In the genomic region with DNA sequence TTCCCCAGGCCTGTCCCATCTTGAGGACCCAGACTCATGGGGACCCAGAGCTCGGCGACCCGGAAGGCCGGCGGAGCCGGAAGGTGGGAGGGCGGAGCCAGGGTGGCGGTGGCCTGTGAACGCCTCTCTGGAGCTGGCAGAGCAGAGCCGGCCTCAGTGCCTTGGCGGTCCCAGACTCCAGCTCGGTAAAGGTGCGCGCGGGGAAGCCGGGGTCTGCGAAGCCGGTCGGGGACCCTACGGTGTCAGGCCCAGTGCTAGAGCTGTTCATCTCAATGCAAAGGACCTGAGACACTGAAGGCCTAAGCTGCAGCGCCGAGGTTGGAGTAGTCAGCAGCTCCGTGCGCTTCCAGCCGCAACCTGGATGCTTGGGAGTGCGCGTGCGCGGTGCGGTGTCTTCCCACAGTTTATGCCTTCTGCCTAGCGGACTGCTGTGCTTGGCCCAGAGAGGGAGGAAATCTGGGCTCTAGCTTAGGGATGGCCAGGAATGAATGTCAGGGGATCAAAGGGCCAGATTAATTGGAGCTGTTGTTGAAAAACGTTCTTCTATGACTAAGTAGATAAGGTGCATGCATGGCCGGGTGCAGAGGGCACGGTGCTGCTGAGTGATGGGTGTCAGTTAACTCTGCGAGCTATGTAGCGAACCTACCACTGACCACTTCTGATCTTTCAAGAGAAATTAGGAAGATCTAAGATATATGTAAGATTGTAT, we compare ENCODE assay signal across 8 mouse cellular contexts. TPM values are rescaled to one million over a fixed set of nuclear protein-coding genes. Genes with fewer than 3 reads are reported as not detected.
A peak's percentile ranks its signal among the peaks of the same experiment; 100 is the strongest.
DNase-seq lines count a peak whose midpoint lies in the region; ATAC-seq and TF ChIP-seq lines count a peak whose summit lies in the region.

No protein-coding gene starts in this region.

- peak overlapping the region; percentile 75 for H3K4me2 ChIP-seq in embryonic facial prominence, embryonic 14.5 days (ENCODE audit: low read depth, low read length)
- H3K4me2 ChIP-seq in limb, embryonic 13.5 days (replicated peaks), result peak overlapping the region; percentile 95
- H3K4me2 ChIP-seq in midbrain, embryonic 15.5 days, result peak overlapping the region; percentile 86

- 7% methylated on average over 26 of the region's 36 CpGs for WGBS in embryonic facial prominence, embryonic 14.5 days
- WGBS in limb, embryonic 13.5 days, result 6% methylated on average over 36 of the region's 36 CpGs
- WGBS in midbrain, embryonic 15.5 days, result 3% methylated on average over 36 of the region's 36 CpGs
- WGBS in spleen, adult 2 months, result under 1% methylated on average over 36 of the region's 36 CpGs

- peak overlapping the region; percentile 71 for H3K4me3 ChIP-seq in embryonic facial prominence, embryonic 14.5 days (ENCODE audit: low read depth, low read length)
- peak overlapping the region; percentile 68 for H3K4me3 ChIP-seq in limb, embryonic 13.5 days
- peak overlapping the region; percentile 53 for H3K4me3 ChIP-seq in midbrain, embryonic 15.5 days
- peak overlapping the region; percentile 82 for H3K4me3 ChIP-seq in spleen, adult 2 months (ENCODE audit: extremely low read depth, insufficient read depth, insufficient read length)

- peak; percentile 79 for DNase-seq in 3T3-L1 (ENCODE audit: low read depth, low spot score)
- peak; percentile 62 to 75 for DNase-seq in adrenal gland, postnatal 4 days (ENCODE audit: low spot score in 2 of 2)
- DNase-seq in embryonic facial prominence, embryonic 14.5 days (ENCODE audit: low spot score), result peak; percentile 93
- DNase-seq in heart, adult 8-10 months (ENCODE audit: low spot score), result peak; percentile 82
- DNase-seq in kidney, adult 9 months, result peak; percentile 90
- DNase-seq in spleen, adult 2 months (ENCODE audit: low read depth in 1 of 2, low spot score in 2 of 2), result peak; percentile 44 to 86

- H3K9ac ChIP-seq in embryonic facial prominence, embryonic 14.5 days (ENCODE audit: low read depth, low read length), result peak overlapping the region; percentile 79
- peak overlapping the region; percentile 82 for H3K9ac ChIP-seq in limb, embryonic 13.5 days
- H3K9ac ChIP-seq in midbrain, embryonic 15.5 days, result peak overlapping the region; percentile 70

- ATAC-seq in embryonic facial prominence, embryonic 14.5 days (ENCODE audit: low read depth), result peak; percentile 92
- ATAC-seq in limb, embryonic 13.5 days (ENCODE audit: low FRiP score, low read depth), result peak; percentile 90
- peak; percentile 94 for ATAC-seq in midbrain, embryonic 15.5 days (replicated peaks)

- H3K9me3 ChIP-seq in embryonic facial prominence, embryonic 14.5 days (ENCODE audit: control insufficient read depth, low read length), result no peaks in the 10 kb centered on the region
- no peaks in the 10 kb centered on the region for H3K9me3 ChIP-seq in limb, embryonic 13.5 days
- no peaks in the 10 kb centered on the region for H3K9me3 ChIP-seq in midbrain, embryonic 15.5 days

- H3K4me1 ChIP-seq in embryonic facial prominence, embryonic 14.5 days (ENCODE audit: control insufficient read depth, insufficient read depth, low read length), result peaks cover 11% of the 10 kb centered on the region
- peaks cover 17% of the 10 kb centered on the region for H3K4me1 ChIP-seq in limb, embryonic 13.5 days
- peaks cover 17% of the 10 kb centered on the region for H3K4me1 ChIP-seq in midbrain, embryonic 15.5 days
- peaks cover 27% of the 10 kb centered on the region for H3K4me1 ChIP-seq in spleen, adult 2 months (ENCODE audit: control insufficient read depth, insufficient read depth, insufficient read length)

- no peak for TF ChIP-seq CTCF in spleen, adult 2 months (IDR thresholded peaks at IDR 0.05; ENCODE audit: extremely low read depth, insufficient read depth, insufficient read length, insufficient replicate concordance)

- H3K27ac ChIP-seq in embryonic facial prominence, embryonic 14.5 days (replicated peaks; ENCODE audit: low read depth, low read length), result peak overlapping the region; percentile 88
- peak overlapping the region; percentile 81 for H3K27ac ChIP-seq in limb, embryonic 13.5 days
- H3K27ac ChIP-seq in midbrain, embryonic 15.5 days, result peak overlapping the region; percentile 89
- H3K27ac ChIP-seq in spleen, adult 2 months (ENCODE audit: insufficient read depth, low read length), result peak overlapping the region; percentile 96

- no peaks in the 10 kb centered on the region for H3K36me3 ChIP-seq in embryonic facial prominence, embryonic 14.5 days (ENCODE audit: control insufficient read depth, insufficient read depth, low read length)
- peaks cover 3% of the 10 kb centered on the region; the same call in 1 of the 2 replicates for H3K36me3 ChIP-seq in limb, embryonic 13.5 days
- H3K36me3 ChIP-seq in midbrain, embryonic 15.5 days (replicated peaks), result no peaks in the 10 kb centered on the region
- H3K36me3 ChIP-seq in spleen, adult 2 months (ENCODE audit: control insufficient read depth, insufficient read depth, low read length), result no peaks in the 10 kb centered on the region

- TF ChIP-seq POLR2A in spleen, adult 2 months (IDR thresholded peaks at IDR 0.05; ENCODE audit: low read depth, low read length), result peak; percentile 51

- no peaks in the 10 kb centered on the region for H3K27me3 ChIP-seq in embryonic facial prominence, embryonic 14.5 days (replicated peaks; ENCODE audit: control insufficient read depth, insufficient read depth, low read length)
- no peaks in the 10 kb centered on the region for H3K27me3 ChIP-seq in limb, embryonic 13.5 days
- no peaks in the 10 kb centered on the region for H3K27me3 ChIP-seq in midbrain, embryonic 15.5 days (replicated peaks)
- no peaks in the 10 kb centered on the region for H3K27me3 ChIP-seq in spleen, adult 2 months (ENCODE audit: control insufficient read depth, insufficient read depth, low read length)

RNA-seq across cellular contexts. Expression of gene 1600014C10Rik, which starts 0.8 kb away (rescaled TPM):
- 10 to 100 TPM; 22.0 to 36.5 TPM for total RNA-seq in adrenal gland, postnatal 4 days (2021)
- 15.6 and 17.5 TPM in 2 replicates for polyA plus RNA-seq in embryonic facial prominence, embryonic 14.5 days (2014; fragmentation: Nextera tagmentation; extraction: Ambion mirVana)
- total RNA-seq in heart, adult 8-10 months (2022), result 10 to 100 TPM; 32.1 to 42.1 (median 37.4) TPM
- 18.3 and 19.8 TPM in 2 replicates for polyA plus RNA-seq in limb, embryonic 13.5 days (2015; fragmentation: Nextera tagmentation; extraction: Ambion mirVana)
- polyA plus RNA-seq in midbrain, embryonic 15.5 days (2015; fragmentation: Nextera tagmentation; extraction: Ambion mirVana), result 29.5 and 31.9 TPM in 2 replicates
- 14.1 and 19.5 TPM in 2 replicates for polyA plus RNA-seq in spleen, adult 2 months (2012; rRNA removed)

RNA-seq across cellular contexts. Expression of gene Plekhf1, which starts 44.0 kb away (rescaled TPM):
- total RNA-seq in adrenal gland, postnatal 4 days (2021), result 1 to 10 TPM; 2.7 to 3.0 TPM
- polyA plus RNA-seq in embryonic facial prominence, embryonic 14.5 days (2014; fragmentation: Nextera tagmentation; extraction: Ambion mirVana), result 4.5 and 5.1 TPM in 2 replicates
- 10 to 100 TPM in 2 of 4 experiments, 1 to 10 TPM in 2; 7.8 to 11.1 (median 9.0) TPM for total RNA-seq in heart, adult 8-10 months (2022)
- polyA plus RNA-seq in limb, embryonic 13.5 days (2015; fragmentation: Nextera tagmentation; extraction: Ambion mirVana), result 3.6 and 3.7 TPM in 2 replicates
- polyA plus RNA-seq in midbrain, embryonic 15.5 days (2015; fragmentation: Nextera tagmentation; extraction: Ambion mirVana), result 0.48 and 0.72 TPM in 2 replicates
- 1.6 TPM in 2 replicates for polyA plus RNA-seq in spleen, adult 2 months (2012; rRNA removed)

Comparison
In these comparisons a context has a peak if more than half of its experiments do, and no peak if none do; other contexts are left out.
1. Peak in every context shown above with its lines: DNase-seq, ATAC-seq, H3K4me3 ChIP-seq and H3K27ac ChIP-seq.